Mouse (Mus musculus) spleen, embryonic (tissue): ENCODE results near the gene Anks3.

ENCODE experiments used
- CTCF ChIA-PET: fragments of 350-600 bp; sonication (Branson Sonifier 250); formaldehyde crosslinking; loops from one replicate; lab custom pipeline; 2022; lab: Charles Lee

Anks3 gene

DNA sequence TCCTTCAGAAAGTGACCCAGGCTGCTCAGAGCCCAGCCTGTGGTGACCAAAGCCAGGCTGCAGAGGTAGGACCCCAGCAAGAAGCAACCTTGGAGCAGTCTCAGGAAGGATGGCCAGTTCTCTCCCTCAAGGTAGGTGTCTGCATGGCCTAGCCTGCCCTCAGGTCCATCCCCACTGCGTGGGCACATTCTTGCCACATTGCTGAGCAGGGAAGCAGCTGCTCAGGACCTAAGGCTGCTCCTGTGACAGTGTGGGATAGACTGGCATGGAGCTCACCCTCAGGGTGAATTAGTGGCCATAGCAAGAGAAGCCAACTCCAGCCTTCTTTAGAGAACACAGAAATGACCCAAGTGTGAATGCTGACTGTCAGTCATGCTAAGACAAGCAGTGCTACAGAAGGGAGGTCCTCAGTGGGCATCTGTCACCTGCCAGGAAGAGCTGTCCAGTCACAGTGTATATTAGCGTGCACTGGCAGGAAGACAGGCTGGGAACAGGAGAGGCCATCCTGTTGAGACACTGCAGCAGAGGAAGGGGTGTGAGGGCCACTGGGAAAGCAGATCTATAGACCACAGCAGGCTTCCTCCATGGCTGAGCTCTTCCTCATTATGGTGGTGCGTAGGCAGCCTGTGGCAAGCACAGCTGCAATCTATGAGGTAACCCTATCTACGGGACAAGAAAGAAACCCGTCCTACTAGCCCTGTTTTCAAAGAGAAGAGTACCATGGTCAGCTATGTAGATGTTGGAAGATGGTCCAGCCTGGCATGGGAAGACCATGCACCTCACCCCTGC, 5.2 kb upstream of the Anks3 start:
- CTCF ChIA-PET, result no interaction called here

DNA sequence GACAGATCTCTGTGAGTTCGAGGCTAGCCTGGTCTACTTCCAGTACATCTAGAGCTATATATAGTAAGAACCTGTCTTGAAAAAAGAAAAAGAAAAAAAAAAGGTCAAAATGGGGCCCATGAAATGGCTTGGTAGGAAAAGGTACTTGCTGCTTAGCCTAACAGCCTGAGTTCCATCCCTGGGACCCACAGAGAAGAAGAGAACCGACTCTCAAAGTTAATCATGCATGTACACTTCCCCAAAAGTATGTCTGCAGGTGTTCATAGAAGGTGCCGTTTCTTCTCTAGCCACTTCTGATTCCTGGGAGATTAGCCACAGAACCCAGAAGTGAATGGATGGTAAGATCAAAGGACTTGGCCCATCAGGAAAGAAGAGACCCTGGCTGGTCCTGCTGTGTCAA, 4.4 kb upstream of the Anks3 start:
- CTCF ChIA-PET, result no interaction called here

DNA sequence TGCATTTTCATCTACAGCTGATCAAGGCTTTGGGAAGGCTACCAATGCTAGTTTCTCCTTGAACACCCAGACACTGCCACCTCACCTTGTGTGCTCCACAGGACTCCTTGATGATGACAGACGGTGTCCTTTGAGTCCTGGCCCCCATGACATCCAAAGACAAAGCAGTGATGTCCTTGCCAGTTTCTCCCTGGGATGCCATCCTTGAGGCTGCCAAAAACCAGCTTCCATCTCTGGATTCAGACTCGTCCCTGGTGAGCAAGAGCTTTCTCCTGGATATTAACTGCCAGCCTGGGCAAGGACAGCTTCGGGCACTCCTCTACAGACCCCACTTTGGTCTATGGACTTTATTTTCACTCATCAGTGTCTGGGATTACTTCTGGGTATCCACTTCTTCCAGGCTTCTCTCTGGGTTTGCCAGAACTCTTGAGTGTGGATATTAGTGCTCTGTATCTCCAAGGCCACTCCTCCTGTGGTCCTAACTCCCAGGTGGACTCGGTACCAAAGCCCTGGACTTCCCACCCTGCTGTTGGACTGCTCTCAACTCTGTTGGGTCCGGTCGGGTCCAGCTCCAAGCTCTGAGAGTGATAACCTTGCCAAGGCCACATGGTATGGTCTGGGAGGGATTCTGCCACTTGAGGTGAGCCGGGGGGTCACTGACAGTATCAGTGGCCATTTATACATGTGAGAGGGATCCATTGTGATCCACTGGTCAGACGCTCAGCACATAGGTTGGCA, 1.6 kb upstream of the Anks3 start:
- CTCF ChIA-PET, result no interaction called here

DNA sequence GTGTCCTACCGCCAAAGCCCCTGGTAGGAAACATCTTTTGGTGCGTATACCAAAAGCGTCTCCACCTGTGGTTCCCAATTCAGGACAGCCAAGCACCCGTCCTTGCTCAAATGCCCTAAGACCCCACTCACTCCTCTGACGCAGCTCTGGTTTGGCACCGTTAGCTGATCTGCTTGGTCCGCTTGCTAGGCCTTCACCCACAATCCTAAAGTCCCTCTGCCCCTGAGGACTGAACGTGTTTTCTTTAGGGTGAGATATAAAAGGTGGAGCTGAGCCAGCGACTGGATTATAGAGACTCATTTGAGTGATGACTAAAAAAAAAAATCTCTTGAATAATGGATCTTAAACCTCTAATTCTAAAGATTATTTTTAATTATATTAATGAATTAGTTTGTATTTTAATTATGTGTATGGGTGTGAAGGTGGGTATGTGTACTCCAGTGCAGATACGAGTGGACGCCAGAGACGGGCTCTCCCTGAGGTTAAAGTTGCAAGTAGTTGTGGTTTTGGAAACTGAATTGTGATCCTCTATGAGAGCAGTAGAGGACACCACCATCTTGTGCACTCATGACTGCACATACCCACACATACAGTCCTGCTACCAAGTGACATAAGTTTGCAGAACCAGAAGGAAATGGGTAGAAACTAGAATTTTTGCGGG, 856 bp upstream of the Anks3 start:
- CTCF ChIA-PET, result no interaction called here

DNA sequence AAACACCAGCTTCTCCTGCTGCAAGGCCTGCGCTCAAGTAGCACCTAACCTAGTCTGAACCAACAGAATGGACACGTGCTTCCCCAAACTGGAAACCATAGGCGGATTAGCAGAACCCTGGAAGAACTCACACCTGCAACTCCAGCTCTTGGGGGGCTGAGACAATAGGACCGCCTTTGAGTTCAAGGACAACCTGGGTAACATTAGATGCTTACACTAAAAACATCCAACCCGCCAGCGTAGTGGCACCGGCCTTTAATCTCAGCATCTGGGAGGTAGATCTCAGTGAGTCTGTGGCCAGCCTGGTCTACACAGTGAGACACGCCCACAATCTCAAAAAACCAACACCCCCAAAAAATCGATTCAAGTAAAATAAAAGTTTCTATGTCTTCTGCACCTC, 659 bp downstream of the Anks3 start:
- CTCF ChIA-PET, result no interaction called here

DNA sequence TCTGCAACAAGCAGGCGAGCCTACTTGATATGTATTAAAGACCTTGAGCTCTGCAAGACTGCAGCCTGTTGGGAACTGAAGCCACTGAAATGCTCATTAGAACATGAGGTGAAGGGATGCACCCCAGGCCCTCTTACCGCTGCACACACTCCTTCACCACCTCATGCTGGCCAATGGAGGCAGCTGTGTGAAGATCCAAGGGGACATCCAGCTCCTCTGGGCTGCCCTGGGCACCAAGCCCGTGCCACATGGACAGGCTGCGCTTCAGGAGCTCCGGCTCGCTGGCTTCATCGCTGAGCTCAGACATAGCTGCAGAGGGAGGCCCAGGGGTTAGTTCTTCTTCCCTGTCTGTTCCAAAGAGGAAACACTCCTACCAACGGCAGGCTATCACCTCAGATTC, 3.7 kb downstream of the Anks3 start:
- CTCF ChIA-PET, result no interaction called here

DNA sequence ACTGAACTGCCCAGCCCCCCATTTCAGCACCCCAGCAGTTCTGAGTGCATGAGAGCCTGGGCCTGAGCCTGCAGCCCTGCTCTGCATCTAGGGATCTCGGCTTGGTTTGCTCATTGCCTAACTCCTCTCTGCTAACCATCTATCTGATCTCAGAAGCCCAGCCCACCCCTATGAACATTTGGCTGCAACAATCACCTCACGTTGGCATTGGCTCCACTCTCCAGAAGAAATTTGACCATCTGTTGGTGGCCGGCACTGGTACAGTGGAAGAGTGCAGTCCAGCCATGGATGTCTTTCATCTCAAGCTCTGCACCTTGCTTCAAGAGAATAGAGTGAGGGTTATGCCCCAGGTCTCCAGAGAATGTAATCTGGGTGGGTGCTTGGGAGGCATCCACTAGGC, 6.6 kb downstream of the Anks3 start:
- CTCF ChIA-PET, result no interaction called here

DNA sequence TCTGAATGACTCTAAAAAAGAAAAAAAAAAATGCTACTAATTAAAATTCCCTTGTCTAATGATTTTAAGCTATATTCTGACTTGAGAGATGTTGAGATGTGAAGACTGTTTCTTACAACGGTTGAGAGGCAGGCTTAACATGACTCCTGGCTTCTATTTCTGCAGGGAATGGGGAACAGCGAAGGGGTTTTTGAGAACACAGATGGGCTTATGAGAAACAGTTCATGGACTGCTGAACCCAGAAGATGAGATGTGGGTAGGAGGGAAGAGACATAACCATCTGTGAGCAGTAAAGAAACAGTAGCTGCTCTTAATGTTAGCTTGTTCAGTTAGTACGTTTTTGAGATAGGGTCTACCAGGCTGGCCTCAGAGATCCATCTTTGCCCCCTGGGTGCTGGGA, 7.4 kb downstream of the Anks3 start:
- CTCF ChIA-PET, result no interaction called here

DNA sequence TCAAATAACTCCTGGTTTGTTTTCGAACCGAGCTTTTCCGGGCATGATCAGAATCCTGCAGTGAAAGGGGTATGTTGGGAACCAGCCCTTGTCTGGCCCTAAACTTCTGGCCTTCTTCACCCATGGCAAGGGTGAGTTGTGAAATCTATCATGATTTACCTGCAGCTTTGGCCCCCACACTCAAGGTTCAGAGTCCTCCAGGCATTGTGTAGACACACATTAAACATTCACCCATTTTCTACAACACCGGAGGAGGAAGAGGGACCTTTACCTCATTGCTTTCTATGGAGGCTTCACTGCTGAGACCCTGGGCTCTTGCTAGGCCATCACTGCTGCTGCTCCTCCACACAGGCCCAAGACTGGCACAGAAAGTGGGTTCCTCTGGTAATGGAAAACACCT, 16.6 kb downstream of the Anks3 start:
- CTCF ChIA-PET, result no interaction called here

DNA sequence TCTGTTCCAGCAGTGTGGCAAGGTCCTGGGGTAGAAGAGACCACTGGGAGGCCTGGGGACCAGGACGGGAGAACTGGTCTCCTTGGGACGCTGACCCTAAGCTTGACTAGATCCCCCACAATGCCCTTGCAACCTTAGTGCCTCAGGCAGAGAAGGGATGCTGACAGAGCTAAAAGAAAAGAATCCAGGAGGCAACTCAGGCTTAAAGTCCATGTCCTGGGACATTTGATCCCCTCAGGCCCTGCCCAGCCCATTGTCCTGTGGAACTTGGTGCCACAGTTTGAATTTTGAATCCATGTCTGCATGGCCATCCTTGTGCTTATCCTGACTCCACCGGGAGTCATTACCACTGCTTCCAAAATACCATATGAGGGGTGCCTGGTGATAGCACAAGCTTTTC, 17.9 kb downstream of the Anks3 start:
- CTCF ChIA-PET, result no interaction called here

DNA sequence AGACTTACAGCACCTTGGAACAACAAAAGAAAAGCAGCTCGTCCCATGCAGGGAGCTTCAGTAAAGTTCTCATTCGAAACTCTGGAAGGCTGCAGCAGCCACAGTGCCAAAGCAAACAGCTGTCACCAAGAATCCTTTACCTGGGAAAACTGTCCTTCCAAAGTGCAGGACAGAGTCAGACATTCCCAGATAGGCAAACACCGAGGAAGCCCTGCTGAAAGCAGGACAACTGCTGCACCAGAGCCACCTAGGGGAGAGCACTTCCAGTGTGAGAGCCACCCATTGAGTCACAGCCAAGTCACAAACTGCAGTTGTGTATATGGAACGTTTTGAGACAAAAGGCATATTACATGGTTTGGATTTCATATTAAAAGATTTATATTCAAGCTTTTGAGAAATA, 18.6 kb downstream of the Anks3 start:
- CTCF ChIA-PET, result no interaction called here

DNA sequence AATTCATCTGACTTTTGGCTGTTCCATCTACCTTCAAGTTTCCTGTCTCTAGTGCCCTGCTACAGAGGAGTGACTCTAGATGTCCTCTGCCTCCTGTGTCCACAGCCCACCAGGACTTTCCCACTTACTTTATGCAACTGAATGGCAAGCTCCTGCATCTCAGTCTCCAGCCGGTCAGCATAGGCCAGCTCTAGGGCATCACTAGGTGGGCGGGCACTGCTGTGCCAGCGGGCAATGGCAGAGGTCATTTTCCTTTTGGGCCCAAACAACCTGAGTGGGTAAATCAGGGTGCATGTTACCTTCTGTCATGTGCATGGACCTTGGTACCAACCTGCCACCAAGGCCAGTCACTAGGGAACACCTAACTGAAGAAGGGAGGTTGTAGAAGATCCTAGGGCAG, 20.6 kb downstream of the Anks3 start:
- CTCF ChIA-PET, result interaction anchor here (0.6 kb wide), 1 partner anchor 95 kb away, joined by 3 read pairs; no protein-coding TSS in a partner anchor

DNA sequence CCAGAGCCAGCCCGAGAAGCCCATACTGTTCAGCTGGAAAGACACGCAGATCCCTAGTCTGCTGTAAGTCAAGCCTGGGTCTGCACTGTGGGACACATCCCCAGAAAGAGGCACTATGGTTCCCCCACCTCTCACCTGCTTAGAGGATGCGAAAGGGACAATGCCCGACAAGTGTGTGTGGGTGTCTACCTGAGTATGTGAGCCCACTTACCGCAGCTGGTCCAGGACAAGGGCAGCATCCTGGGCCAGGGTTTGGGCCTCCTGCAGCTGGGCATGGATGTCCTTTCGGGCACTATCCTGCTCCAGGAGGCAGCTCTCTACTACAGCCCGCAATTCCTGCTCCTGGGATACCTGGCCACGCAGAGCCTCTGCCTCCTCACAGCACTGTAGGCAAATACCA, 21.1 kb downstream of the Anks3 start:
- CTCF ChIA-PET, result interaction anchor here (0.6 kb wide), 1 partner anchor 94 kb away, joined by 3 read pairs; no protein-coding TSS in a partner anchor

DNA sequence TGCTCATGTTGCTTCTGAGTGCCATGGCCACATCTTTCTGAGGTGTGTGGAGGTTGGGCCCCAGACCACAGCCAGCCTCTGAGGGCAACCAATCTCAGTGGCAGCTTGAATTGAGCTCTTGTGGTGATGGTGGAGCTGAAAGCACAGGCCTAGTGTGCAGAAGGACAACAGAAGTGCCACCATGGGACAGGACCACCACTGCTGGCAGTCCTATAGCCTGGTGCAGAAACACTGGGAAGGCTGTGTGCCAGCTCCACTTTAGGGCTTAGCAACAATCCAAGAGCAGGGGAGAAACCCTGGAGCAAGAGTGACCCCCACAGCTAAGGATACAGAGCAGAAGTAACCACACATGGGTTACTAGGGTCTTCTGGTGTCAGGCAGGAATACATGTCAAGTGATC, 23.0 kb downstream of the Anks3 start:
- CTCF ChIA-PET, result interaction anchor here (0.5 kb wide), 1 partner anchor 361 kb away, joined by 4 read pairs; no protein-coding TSS in a partner anchor

DNA sequence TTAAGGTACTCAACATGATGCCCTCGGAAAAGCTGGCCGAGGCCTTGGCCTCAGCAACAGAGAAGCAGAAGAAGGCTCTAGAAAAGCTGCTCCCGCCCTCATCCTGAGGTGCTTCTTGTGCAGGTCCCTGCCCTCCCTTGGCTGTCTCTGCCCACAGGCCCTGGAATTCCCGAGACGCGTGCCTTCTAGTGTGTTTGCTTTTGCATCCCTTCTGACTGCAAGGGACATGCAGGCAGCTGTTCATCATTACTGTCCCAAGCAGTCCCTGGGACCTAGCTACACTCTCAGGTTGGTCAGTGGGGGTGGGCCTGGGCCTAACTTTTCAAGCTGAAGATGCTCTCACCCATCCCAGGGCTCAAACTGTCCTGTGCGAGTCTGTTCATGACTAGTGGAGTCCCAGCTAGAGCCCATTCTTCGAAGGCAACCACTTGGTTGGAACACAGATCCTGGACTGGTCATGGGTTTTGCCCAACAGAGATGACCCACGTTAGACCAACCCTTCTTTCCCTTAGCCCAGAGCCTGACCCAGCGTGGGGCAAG, 23.6 kb downstream of the Anks3 start:
- CTCF ChIA-PET, result no interaction called here

DNA sequence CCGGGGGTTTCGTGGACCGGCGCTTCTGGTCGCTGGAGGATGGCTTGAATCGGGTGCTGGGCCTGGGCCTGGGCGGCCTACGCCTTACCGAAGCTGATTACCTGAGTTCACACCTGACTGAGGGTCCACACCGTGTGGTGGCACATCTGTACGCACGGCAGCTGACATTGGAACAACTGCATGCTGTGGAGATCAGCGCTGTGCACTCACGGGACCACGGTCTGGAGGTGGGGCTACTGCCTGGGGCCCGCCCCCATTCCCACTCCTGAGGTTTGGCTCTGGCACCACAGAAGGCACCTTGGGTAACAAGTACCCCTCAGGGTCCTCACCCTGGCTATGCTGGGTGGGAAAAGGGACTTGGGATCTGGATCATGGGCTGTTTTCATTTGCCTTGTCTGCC, 24.6 kb downstream of the Anks3 start:
- CTCF ChIA-PET, result interaction anchor here (0.9 kb wide), 1 partner anchor 23 kb away, joined by 4 read pairs; no protein-coding TSS in a partner anchor

DNA sequence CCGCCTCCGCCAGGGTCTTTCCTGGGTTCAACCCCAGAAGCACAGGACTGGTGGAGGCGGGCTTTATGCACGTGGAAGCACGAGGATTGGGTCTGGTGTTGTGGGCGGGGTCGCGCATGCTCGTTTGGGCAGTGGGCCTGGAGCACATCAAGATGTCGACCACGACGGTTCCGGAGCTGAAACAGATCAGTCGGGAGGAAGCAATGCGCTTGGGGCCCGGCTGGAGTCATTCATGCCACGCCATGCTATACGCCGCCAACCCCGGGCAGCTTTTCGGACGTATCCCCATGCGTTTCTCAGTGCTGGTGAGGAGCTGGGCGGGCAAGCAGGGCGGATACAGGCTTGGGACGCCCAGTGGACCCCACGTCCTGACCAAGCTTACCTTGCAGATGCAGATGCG, 25.0 kb downstream of the Anks3 start:
- CTCF ChIA-PET, result interaction anchor here (0.9 kb wide), 1 partner anchor 23 kb away, joined by 4 read pairs; no protein-coding TSS in a partner anchor

DNA sequence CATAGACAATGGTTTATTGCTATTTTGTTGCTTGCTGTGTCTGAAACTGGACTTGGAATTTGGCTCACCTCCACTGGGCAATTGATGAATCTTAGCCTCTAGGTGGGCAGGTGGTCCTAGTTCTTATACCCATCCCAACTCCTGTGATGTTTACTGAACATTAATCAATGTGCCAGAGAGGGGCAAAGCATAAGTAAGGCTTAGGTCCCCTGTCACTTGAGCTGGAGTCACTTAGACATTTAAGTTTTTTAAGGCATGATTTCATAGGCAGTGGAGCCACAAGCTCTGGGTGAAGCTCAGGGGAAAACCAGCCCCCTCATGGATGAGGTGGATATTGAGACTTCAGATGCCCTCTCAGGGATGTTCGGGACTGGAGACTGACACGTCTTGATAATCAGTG, 25.5 kb downstream of the Anks3 start, which contains the start of gene Nudt16l1:
Nudt16l1 (plus strand) TSS at position 301 of the 400 bp plus-strand sequence.
- CTCF ChIA-PET, result no interaction called here

DNA sequence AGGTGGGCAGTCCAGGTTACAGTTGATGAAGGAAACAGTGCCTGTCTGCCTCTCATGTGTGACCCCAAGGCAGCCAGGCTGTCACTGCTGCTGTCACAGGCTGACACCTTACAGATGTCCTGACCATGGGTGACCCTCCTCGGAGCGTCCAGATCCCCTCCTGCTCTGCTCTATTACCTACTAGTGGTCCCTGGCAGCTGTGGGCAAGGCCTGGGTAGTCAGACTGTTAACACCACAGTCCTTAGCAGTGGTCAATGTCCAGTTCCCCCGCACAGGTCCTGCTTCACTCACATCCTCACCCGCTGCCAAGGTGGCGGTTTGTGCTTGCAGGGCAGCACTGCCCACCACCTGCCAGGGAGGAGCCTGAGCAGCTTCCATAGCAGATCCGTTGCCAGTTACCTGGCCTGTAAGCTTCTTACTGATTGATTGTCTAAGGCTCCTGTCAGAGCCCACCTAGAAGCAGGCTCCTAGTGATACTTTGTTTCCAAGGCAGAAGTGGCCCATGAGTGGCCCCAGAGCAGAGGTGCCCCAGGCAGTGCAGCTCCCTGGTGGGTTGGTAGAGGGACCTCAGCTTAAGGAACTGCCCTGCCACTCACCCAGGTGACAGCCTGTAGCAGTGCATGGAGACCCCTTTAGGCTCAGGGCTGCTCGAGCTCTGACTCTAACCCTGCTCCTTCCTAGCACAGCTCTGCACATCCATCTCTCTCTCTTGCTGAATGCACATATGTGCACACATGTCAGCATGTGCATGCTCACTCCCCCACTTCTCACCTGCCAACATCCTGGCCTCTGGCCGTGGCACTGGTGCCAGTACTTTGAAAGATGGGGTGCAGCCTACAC, 26.4 kb downstream of the Anks3 start:
- CTCF ChIA-PET, result no interaction called here

DNA sequence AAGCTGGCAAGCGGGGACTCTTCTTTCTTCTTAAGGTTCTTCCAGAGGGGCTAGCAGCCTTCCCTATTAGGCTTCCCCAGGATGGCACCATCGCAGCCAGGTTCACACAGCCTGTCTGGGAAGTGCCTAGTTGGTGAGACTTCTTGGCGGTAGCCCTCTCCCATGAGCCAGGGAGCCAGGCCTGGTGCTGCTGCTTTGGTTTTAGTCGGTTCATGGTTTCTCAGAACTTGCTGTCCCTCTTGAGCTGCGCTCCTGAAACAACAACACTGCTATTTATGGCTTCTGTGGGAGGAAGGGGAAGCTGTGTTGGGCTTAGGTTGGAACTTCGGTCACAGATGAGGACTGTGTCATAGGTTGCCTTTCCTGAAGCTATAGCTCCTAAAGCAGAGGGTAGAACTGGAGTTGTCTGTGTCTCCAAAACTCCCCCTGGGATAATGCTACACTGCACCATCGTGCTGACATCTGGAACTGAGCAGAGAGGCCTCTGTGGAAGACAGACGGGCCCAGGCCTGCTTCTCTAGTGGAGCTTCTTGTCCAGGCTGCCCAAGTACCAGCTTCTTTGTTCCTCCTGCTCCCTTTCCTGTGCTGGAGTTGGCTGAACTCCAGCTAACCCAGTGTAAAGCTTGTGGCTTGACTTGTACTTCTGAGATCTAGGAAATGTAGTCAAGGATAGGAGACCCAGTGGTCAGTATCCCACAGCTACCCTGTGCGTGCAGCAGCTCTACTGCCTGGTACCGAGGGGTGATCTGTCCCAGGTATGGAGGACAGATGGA, 27.9 kb downstream of the Anks3 start:
- CTCF ChIA-PET, result no interaction called here
